Mouse (Mus musculus): ENCODE data around the gene Adpgk. TPM values are rescaled to one million over a fixed set of nuclear protein-coding genes. Genes with fewer than 3 reads are reported as not detected.

Gene Adpgk
- total and polyA plus RNA-seq, 3 experiments: 26.2 to 29.8 TPM; not detected in 1

GRCm38 (mm10) chr9:59289529-59290115 lies 1.7 kb upstream of the Adpgk start:
- peaks cover 0 to 61% of the 10 kb centered on the region in 2 experiments; a peak in 2 of 4 replicates for H3K36me3 ChIP-seq (ENCODE audit: control insufficient read depth in 1 of 2, insufficient read depth in 2 of 2, low read length in 2 of 2)
- H3K27me3 ChIP-seq (ENCODE audit: control insufficient read depth in 1 of 2, insufficient read depth in 2 of 2, low read length in 2 of 2): no peaks in the 10 kb centered on the region
- H3K79me2 ChIP-seq (ENCODE audit: control insufficient read depth, insufficient read depth, low read length, poor library complexity): peaks cover 14% of the 10 kb centered on the region
- peaks cover 23 to 51% of the 10 kb centered on the region in 2 experiments for H3K4me1 ChIP-seq (ENCODE audit: control insufficient read depth in 1 of 2, insufficient read depth in 2 of 2, low read length in 2 of 2)
- H3K9me3 ChIP-seq (replicated peaks; ENCODE audit: insufficient read depth, low read length): no peaks in the 10 kb centered on the region
- no peak overlapping the region for H3K27ac ChIP-seq (ENCODE audit: control insufficient read depth, low read depth, low read length)
- TF ChIP-seq POLR2AphosphoS5 (IDR thresholded peaks at IDR 0.05; ENCODE audit: borderline replicate concordance, low read depth, low read length) (no peak), MXI1 (IDR thresholded peaks at IDR 0.05; ENCODE audit: low read depth, low read length) (no peak), NELFE (IDR thresholded peaks at IDR 0.05; ENCODE audit: low read depth, low read length) (no peak), ELF1 (IDR thresholded peaks at IDR 0.05; ENCODE audit: low read depth, low read length) (no peak), NRF1 (IDR thresholded peaks at IDR 0.05; ENCODE audit: insufficient read depth, low read depth, low read length, poor library complexity, severe bottlenecking) (no peak), POLR2A (IDR thresholded peaks at IDR 0.05; ENCODE audit: control insufficient read depth in 1 of 2, insufficient read depth in 1 of 2, low read depth in 1 of 2, low read length in 2 of 2, poor library complexity in 1 of 2) (no peak)
- H3K9ac ChIP-seq (ENCODE audit: control insufficient read depth, low read depth, low read length, poor library complexity, severe bottlenecking): no peak overlapping the region
- DNase-seq (ENCODE audit: low read depth, low spot score): no peak
- no peak overlapping the region for H3K4me3 ChIP-seq (ENCODE audit: control insufficient read depth in 1 of 2, insufficient read depth in 1 of 2, low read depth in 2 of 2, low read length in 2 of 2)

GRCm38 (mm10) chr9:59291688-59292492 lies 532 bp downstream of the Adpgk start:
- H3K27me3 ChIP-seq (ENCODE audit: control insufficient read depth in 1 of 2, insufficient read depth in 2 of 2, low read length in 2 of 2): no peaks in the 10 kb centered on the region
- peak overlapping the region; percentile 63 to 89 for H3K4me3 ChIP-seq (ENCODE audit: control insufficient read depth in 1 of 2, insufficient read depth in 1 of 2, low read depth in 2 of 2, low read length in 2 of 2)
- H3K27ac ChIP-seq (ENCODE audit: control insufficient read depth, low read depth, low read length): peak overlapping the region; percentile 61
- H3K9ac ChIP-seq (ENCODE audit: control insufficient read depth, low read depth, low read length, poor library complexity, severe bottlenecking): peak overlapping the region; percentile 87
- DNase-seq (ENCODE audit: low read depth, low spot score): peak; percentile 52
- H3K79me2 ChIP-seq (ENCODE audit: control insufficient read depth, insufficient read depth, low read length, poor library complexity): peaks cover 18% of the 10 kb centered on the region
- peaks cover 0 to 69% of the 10 kb centered on the region in 2 experiments; a peak in 2 of 4 replicates for H3K36me3 ChIP-seq (ENCODE audit: control insufficient read depth in 1 of 2, insufficient read depth in 2 of 2, low read length in 2 of 2)
- no peaks in the 10 kb centered on the region for H3K9me3 ChIP-seq (replicated peaks; ENCODE audit: insufficient read depth, low read length)
- TF ChIP-seq BHLHE40 (IDR thresholded peaks at IDR 0.05; ENCODE audit: borderline replicate concordance, low read depth, low read length): no peak
- peak; percentile 13; the same call in 1 of the 2 replicates for TF ChIP-seq MYC (IDR thresholded peaks at IDR 0.05; ENCODE audit: low read depth, low read length)
- peak; percentile 36; the same call in 1 of the 2 replicates for TF ChIP-seq CHD1 (IDR thresholded peaks at IDR 0.05; ENCODE audit: low read depth, low read length)
- 0 out of 2 replicates have a peak, but pooled peaks have one; percentile 50 for TF ChIP-seq E2F4 (IDR thresholded peaks at IDR 0.05; ENCODE audit: borderline replicate concordance, low read depth, low read length)
- no peak for TF ChIP-seq KAT2A (conservative IDR thresholded peaks at IDR 0.05; ENCODE audit: low read depth, low read length)
- H3K4me1 ChIP-seq (ENCODE audit: control insufficient read depth in 1 of 2, insufficient read depth in 2 of 2, low read length in 2 of 2): peaks cover 30 to 55% of the 10 kb centered on the region in 2 experiments

GRCm38 (mm10) chr9:59292493-59292875 lies 1.1 kb downstream of the Adpgk start:
- H3K79me2 ChIP-seq (ENCODE audit: control insufficient read depth, insufficient read depth, low read length, poor library complexity): peaks cover 19% of the 10 kb centered on the region
- no peak for TF ChIP-seq NELFE (IDR thresholded peaks at IDR 0.05; ENCODE audit: low read depth, low read length)
- no peak for TF ChIP-seq ZMIZ1 (IDR thresholded peaks at IDR 0.05; ENCODE audit: low read depth, low read length)
- TF ChIP-seq ELF1 (IDR thresholded peaks at IDR 0.05; ENCODE audit: low read depth, low read length): no peak
- 0 out of 2 replicates have a peak, but pooled peaks have one; percentile 15 for TF ChIP-seq ETS1 (IDR thresholded peaks at IDR 0.05; ENCODE audit: low read depth, low read length)
- TF ChIP-seq ZNF384 (IDR thresholded peaks at IDR 0.05; ENCODE audit: low read depth, low read length): 0 out of 2 replicates have a peak, but pooled peaks have one; percentile 33
- TF ChIP-seq GATA1 (IDR thresholded peaks at IDR 0.05; ENCODE audit: low read depth, low read length): peak; percentile 53; the same call in 1 of the 2 replicates
- 0 out of 4 replicates have a peak, but pooled peaks of 1 of the 2 experiments have one; percentile 21 for TF ChIP-seq EP300 (IDR thresholded peaks at IDR 0.05; ENCODE audit: low read depth in 1 of 2, low read length in 2 of 2)
- peak; percentile 66; the same call in 1 of the 2 replicates for TF ChIP-seq CHD1 (IDR thresholded peaks at IDR 0.05; ENCODE audit: low read depth, low read length)
- no peaks in the 10 kb centered on the region for H3K9me3 ChIP-seq (replicated peaks; ENCODE audit: insufficient read depth, low read length)
- peak overlapping the region; percentile 63 to 89 for H3K4me3 ChIP-seq (ENCODE audit: control insufficient read depth in 1 of 2, insufficient read depth in 1 of 2, low read depth in 2 of 2, low read length in 2 of 2)
- H3K27ac ChIP-seq (ENCODE audit: control insufficient read depth, low read depth, low read length): peak overlapping the region; percentile 61; the same call in 1 of the 2 replicates
- H3K36me3 ChIP-seq (ENCODE audit: control insufficient read depth in 1 of 2, insufficient read depth in 2 of 2, low read length in 2 of 2): peaks cover 4 to 68% of the 10 kb centered on the region in 2 experiments
- H3K4me1 ChIP-seq (ENCODE audit: control insufficient read depth in 1 of 2, insufficient read depth in 2 of 2, low read length in 2 of 2): peaks cover 35 to 55% of the 10 kb centered on the region in 2 experiments
- H3K9ac ChIP-seq (ENCODE audit: control insufficient read depth, low read depth, low read length, poor library complexity, severe bottlenecking): peak overlapping the region; percentile 87
- DNase-seq (ENCODE audit: low read depth, low spot score): peak; percentile 37
- no peaks in the 10 kb centered on the region for H3K27me3 ChIP-seq (ENCODE audit: control insufficient read depth in 1 of 2, insufficient read depth in 2 of 2, low read length in 2 of 2)
